ENCODE assay signal across 8 mouse cellular contexts in genomic region chr11:75530325-75530724, GRCm38 (mm10). TPM values are rescaled to one million over a fixed set of nuclear protein-coding genes. Genes with fewer than 3 reads are reported as not detected.
DNase-seq lines count a peak whose midpoint lies in the region; ATAC-seq and TF ChIP-seq lines count a peak whose summit lies in the region.

No protein-coding gene starts in this region.

- intact Hi-C loops in heart, postnatal 14 days (cut with DNase I), result loop anchor here (1.0 to 5.0 kb wide), 2 partner anchors 43 to 212 kb away; no protein-coding TSS in a partner anchor

- under 1% methylated on average over 10 of the region's 10 CpGs for WGBS in forebrain, embryonic 14.5 days
- 0% methylated on average over 10 of the region's 10 CpGs for WGBS in neural tube, embryonic 14.5 days

- H3K9ac ChIP-seq in forebrain, embryonic 14.5 days (ENCODE audit: low read length), result peak overlapping the region; percentile 95
- peak overlapping the region; percentile 88 for H3K9ac ChIP-seq in neural tube, embryonic 14.5 days (replicated peaks; ENCODE audit: low read depth, low read length)

- H3K4me2 ChIP-seq in forebrain, embryonic 14.5 days (ENCODE audit: low read length), result peak overlapping the region; percentile 98
- H3K4me2 ChIP-seq in neural tube, embryonic 14.5 days (ENCODE audit: low read depth, low read length), result peak overlapping the region; percentile 95

- peaks cover 24% of the 10 kb centered on the region for H3K27me3 ChIP-seq in E14TG2a.4 (ENCODE audit: insufficient read depth, low read length)
- H3K27me3 ChIP-seq in forebrain, embryonic 14.5 days (replicated peaks; ENCODE audit: control insufficient read depth, insufficient read depth, low read length), result no peaks in the 10 kb centered on the region
- H3K27me3 ChIP-seq in neural tube, embryonic 14.5 days (ENCODE audit: control insufficient read depth, insufficient read depth, low read length), result no peaks in the 10 kb centered on the region
- H3K27me3 ChIP-seq in testis, adult 2 months (ENCODE audit: control insufficient read depth, insufficient read depth, low read length), result no peaks in the 10 kb centered on the region

- peak; percentile 97 for TF ChIP-seq CTCF in E14TG2a.4 (conservative IDR thresholded peaks at IDR 0.05; ENCODE audit: low read length)
- peak; percentile 94 for TF ChIP-seq CTCF in testis, adult 2 months (IDR thresholded peaks at IDR 0.05; ENCODE audit: control insufficient read depth, insufficient read depth, insufficient replicate concordance, low read depth, low read length)

- DNase-seq in cerebellum, adult 11 months, result peak; percentile 96
- DNase-seq in forebrain, embryonic 14.5 days (ENCODE audit: low spot score), result peak; percentile 95
- peak; percentile 97 to 100 for DNase-seq in heart, postnatal 14 days
- peak; percentile 97 for DNase-seq in layer of hippocampus, adult 11-12 months (ENCODE audit: low spot score)
- peak; percentile 92 to 96 for DNase-seq in lung, adult 18-20 months

- H3K4me3 ChIP-seq in E14TG2a.4 (replicated peaks; ENCODE audit: low read length), result peak overlapping the region; percentile 86
- H3K4me3 ChIP-seq in forebrain, embryonic 14.5 days (ENCODE audit: low read depth, low read length), result peak overlapping the region; percentile 76
- peak overlapping the region; percentile 70 for H3K4me3 ChIP-seq in neural tube, embryonic 14.5 days (ENCODE audit: low read depth, low read length)
- H3K4me3 ChIP-seq in testis, adult 2 months (ENCODE audit: control insufficient read depth, low read depth, low read length), result peak overlapping the region; percentile 100

- H3K27ac ChIP-seq in forebrain, embryonic 14.5 days (ENCODE audit: low read depth, low read length), result peak overlapping the region; percentile 93; the same call in 1 of the 2 replicates
- H3K27ac ChIP-seq in neural tube, embryonic 14.5 days (ENCODE audit: low read depth, low read length), result peak overlapping the region; percentile 98
- H3K27ac ChIP-seq in testis, adult 2 months (ENCODE audit: control insufficient read depth, insufficient read depth, low read depth, low read length), result peak overlapping the region; percentile 100

- ATAC-seq in forebrain, embryonic 14.5 days, result peak; percentile 56
- ATAC-seq in neural tube, embryonic 14.5 days (ENCODE audit: low read depth), result peak; percentile 52; the same call in 1 of the 2 replicates

- TF ChIP-seq POLR2A in testis, adult 2 months (IDR thresholded peaks at IDR 0.05; ENCODE audit: control insufficient read depth, low read depth, low read length), result no peak

- H3K36me3 ChIP-seq in E14TG2a.4 (ENCODE audit: insufficient read depth, low read length), result no peaks in the 10 kb centered on the region
- H3K36me3 ChIP-seq in forebrain, embryonic 14.5 days (ENCODE audit: control insufficient read depth, insufficient read depth, low read length), result no peaks in the 10 kb centered on the region
- no peaks in the 10 kb centered on the region for H3K36me3 ChIP-seq in neural tube, embryonic 14.5 days (ENCODE audit: control insufficient read depth, insufficient read depth, low read length)
- 0 out of 2 replicates have a peak, but pooled peaks cover 1% of the 10 kb centered on the region for H3K36me3 ChIP-seq in testis, adult 2 months (ENCODE audit: control insufficient read depth, insufficient read depth, low read length)

- peaks cover 50% of the 10 kb centered on the region for H3K4me1 ChIP-seq in E14TG2a.4 (replicated peaks; ENCODE audit: low read depth, low read length)
- peaks cover 10% of the 10 kb centered on the region; the same call in 1 of the 2 replicates for H3K4me1 ChIP-seq in forebrain, embryonic 14.5 days (ENCODE audit: control insufficient read depth, insufficient read depth, low read length)
- H3K4me1 ChIP-seq in neural tube, embryonic 14.5 days (ENCODE audit: control insufficient read depth, insufficient read depth, low read length), result peaks cover 17% of the 10 kb centered on the region
- peaks cover 24% of the 10 kb centered on the region for H3K4me1 ChIP-seq in testis, adult 2 months (ENCODE audit: control insufficient read depth, insufficient read depth, low read length)

- H3K9me3 ChIP-seq in E14TG2a.4 (ENCODE audit: low read length), result no peaks in the 10 kb centered on the region
- no peaks in the 10 kb centered on the region for H3K9me3 ChIP-seq in forebrain, embryonic 14.5 days (replicated peaks; ENCODE audit: control insufficient read depth, low read length)
- H3K9me3 ChIP-seq in neural tube, embryonic 14.5 days (ENCODE audit: control insufficient read depth, low read length), result no peaks in the 10 kb centered on the region

RNA-seq across cellular contexts. Expression of gene Slc43a2, which starts 1.2 kb away (rescaled TPM):
- 6.5 and 9.1 TPM in 2 replicates for polyA plus RNA-seq in forebrain, embryonic 14.5 days (2014; fragmentation: Nextera tagmentation; extraction: Ambion mirVana)
- total RNA-seq in heart, postnatal 14 days (2021), result 10 to 100 TPM; 23.4 to 25.8 TPM
- 15.5 and 17.0 TPM in 2 replicates for polyA plus RNA-seq in neural tube, embryonic 14.5 days (2014; fragmentation: Nextera tagmentation; extraction: Ambion mirVana)
- polyA plus RNA-seq in testis, adult 2 months (2012; rRNA removed), result 23.0 and 27.1 TPM in 2 replicates

RNA-seq across cellular contexts. Expression of gene Scarf1, which starts 17.0 kb away (rescaled TPM):
- 2.7 and 3.4 TPM in 2 replicates for polyA plus RNA-seq in forebrain, embryonic 14.5 days (2014; fragmentation: Nextera tagmentation; extraction: Ambion mirVana)
- total RNA-seq in heart, postnatal 14 days (2021), result 10 to 100 TPM; 15.7 to 16.5 TPM
- polyA plus RNA-seq in neural tube, embryonic 14.5 days (2014; fragmentation: Nextera tagmentation; extraction: Ambion mirVana), result 1.8 and 3.8 TPM in 2 replicates
- polyA plus RNA-seq in testis, adult 2 months (2012; rRNA removed), result 0.64 and 0.77 TPM in 2 replicates

RNA-seq across cellular contexts. Expression of gene Rilp, which starts 20.4 kb away (rescaled TPM):
- 0.77 and 0.86 TPM in 2 replicates for polyA plus RNA-seq in forebrain, embryonic 14.5 days (2014; fragmentation: Nextera tagmentation; extraction: Ambion mirVana)
- 10 to 100 TPM; 42.2 to 44.1 TPM for total RNA-seq in heart, postnatal 14 days (2021)
- polyA plus RNA-seq in neural tube, embryonic 14.5 days (2014; fragmentation: Nextera tagmentation; extraction: Ambion mirVana), result 2.8 and 3.5 TPM in 2 replicates
- polyA plus RNA-seq in testis, adult 2 months (2012; rRNA removed), result 0.58 and 0.94 TPM in 2 replicates

RNA-seq across cellular contexts. Expression of gene Prpf8, which starts 43.7 kb away (rescaled TPM):
- polyA plus RNA-seq in forebrain, embryonic 14.5 days (2014; fragmentation: Nextera tagmentation; extraction: Ambion mirVana), result 67.0 and 73.1 TPM in 2 replicates
- 10 to 100 TPM; 84.8 to 93.3 TPM for total RNA-seq in heart, postnatal 14 days (2021)
- 65.0 and 82.8 TPM in 2 replicates for polyA plus RNA-seq in neural tube, embryonic 14.5 days (2014; fragmentation: Nextera tagmentation; extraction: Ambion mirVana)
- 45.6 and 48.8 TPM in 2 replicates for polyA plus RNA-seq in testis, adult 2 months (2012; rRNA removed)

RNA-seq across cellular contexts. Expression of gene Pitpna, which starts 57.6 kb away (rescaled TPM):
- polyA plus RNA-seq in forebrain, embryonic 14.5 days (2014; fragmentation: Nextera tagmentation; extraction: Ambion mirVana), result 94.2 and 101 TPM in 2 replicates
- 100 to 1,000 TPM; 124 to 130 TPM for total RNA-seq in heart, postnatal 14 days (2021)
- polyA plus RNA-seq in neural tube, embryonic 14.5 days (2014; fragmentation: Nextera tagmentation; extraction: Ambion mirVana), result 128 TPM in 2 replicates
- 39.4 and 41.3 TPM in 2 replicates for polyA plus RNA-seq in testis, adult 2 months (2012; rRNA removed)

Comparison
In these comparisons a context has a peak if more than half of its experiments do, and no peak if none do; other contexts are left out.
1. Peak in every context shown above with its lines: DNase-seq, ATAC-seq, H3K4me3 ChIP-seq and H3K27ac ChIP-seq.